Mouse (Mus musculus) forebrain, embryonic 14.5 days (tissue): ENCODE data around the gene Mars. TPM values are rescaled to one million over a fixed set of nuclear protein-coding genes. Genes with fewer than 3 reads are reported as not detected.

Experiments used
- ATAC-seq: fragments of 200-750 bp; cut with Nextera tagmentation; 2 replicates; pipeline ENCODE4 v1.8.0; 2017; ENCODE audit warnings: mild to moderate bottlenecking, moderate library complexity
- DNase-seq: peaks from one replicate; pipeline ENCODE4 v3.0.0-alpha.2; 2015; ENCODE audit warnings: low spot score
- H3K27ac ChIP-seq: fragments of 300-500 bp; sonication (generic); 2 replicates; pipeline ENCODE4 v1.5.1; 2014; ENCODE audit warnings: low read depth, mild to moderate bottlenecking, control low read depth, low read length, moderate library complexity
- H3K27me3 ChIP-seq: fragments of 300-500 bp; sonication (generic); replicated peaks from 2 replicates; pipeline ENCODE4 v1.6.1; 2014; ENCODE audit warnings: low read length, control low read depth, mixed read lengths; ENCODE audit not compliant: control insufficient read depth, insufficient read depth
- H3K36me3 ChIP-seq: fragments of 300-500 bp; sonication (generic); 2 replicates; pipeline ENCODE4 v1.6.1; 2014; ENCODE audit warnings: low read length, control low read depth; ENCODE audit not compliant: control insufficient read depth, insufficient read depth
- H3K4me1 ChIP-seq: fragments of 300-500 bp; sonication (generic); 2 replicates; pipeline ENCODE4 v1.6.1; 2014; ENCODE audit warnings: antibody characterized with exemption, low read length, control low read depth; ENCODE audit not compliant: control insufficient read depth, insufficient read depth
- H3K4me2 ChIP-seq: fragments of 300-500 bp; sonication (generic); 2 replicates; pipeline ENCODE4 v1.6.1; 2014; ENCODE audit warnings: mild to moderate bottlenecking, control low read depth, low read length
- H3K4me3 ChIP-seq: fragments of 300-500 bp; sonication (generic); 2 replicates; pipeline ENCODE4 v1.5.1; 2014; ENCODE audit warnings: low read depth, low read length, control low read depth
- H3K9ac ChIP-seq: fragments of 300-500 bp; sonication (generic); 2 replicates; pipeline ENCODE4 v1.6.1; 2014; ENCODE audit warnings: mild to moderate bottlenecking, low read length, control low read depth, moderate library complexity
- H3K9me3 ChIP-seq: fragments of 300-500 bp; sonication (generic); replicated peaks from 2 replicates; pipeline ENCODE4 v1.6.1; 2016; ENCODE audit warnings: low read length, control low read depth, mixed read lengths; ENCODE audit not compliant: control insufficient read depth
- WGBS: fragments of 180-500 bp; shearing (Covaris S2); extraction: QIAGEN DNeasy Blood & Tissue Kit; methylation state at CpG from one replicate; pipeline ENCODE4 v1.1.7; 2014; 5-methylcytosine and 5-hydroxymethylcytosine counted together
- polyA plus RNA-seq: library from polyadenylated mRNA; unstranded; fragments of >200 nt; fragmentation: Nextera tagmentation; extraction: Ambion mirVana; gene quantifications from 2 replicates; pipeline ENCODE4 v1.2.1, GENCODE M21; 2014

Mars gene
- polyA plus RNA-seq, 1 experiment from 2014 or later, result 124 TPM

GRCm38 (mm10) chr10:127255625-127256345 lies 55.8 kb downstream of the Mars start:
- Histone ChIP-seq H3K4me1 (peaks cover 3% of the 10 kb centered on the region), H3K27ac (no peak overlapping the region), H3K4me2 (peak overlapping the region; percentile 26; the same call in 1 of the 2 replicates), H3K36me3 (no peaks in the 10 kb centered on the region), H3K9me3 (no peaks in the 10 kb centered on the region), H3K27me3 (no peaks in the 10 kb centered on the region), H3K9ac (no peak overlapping the region), H3K4me3 (peak overlapping the region; percentile 4; the same call in 1 of the 2 replicates)
- WGBS, result 21% methylated on average over 14 of the region's 14 CpGs
- ATAC-seq (peak; percentile 77), DNase-seq (peak; percentile 81)

GRCm38 (mm10) chr10:127250810-127251209 lies 60.8 kb downstream of the Mars start:
- Histone ChIP-seq H3K4me3 (no peak overlapping the region), H3K9ac (no peak overlapping the region), H3K27ac (no peak overlapping the region), H3K4me1 (no peaks in the 10 kb centered on the region), H3K36me3 (peaks cover 28% of the 10 kb centered on the region), H3K9me3 (no peaks in the 10 kb centered on the region), H3K4me2 (no peak overlapping the region), H3K27me3 (no peaks in the 10 kb centered on the region)
- WGBS, result 88% methylated on average over 5 of the region's 5 CpGs
- no peak for DNase-seq
- ATAC-seq, result no peak

Other genes with a start within 250 kb of the Mars start
- 1,959 and 2,468 TPM in 2 replicates for gene Cdk4, start 248.3 kb downstream of the Mars start, polyA plus RNA-seq
- 36.7 and 44.5 TPM in 2 replicates for gene Tspan31, start 241.5 kb downstream of the Mars start, polyA plus RNA-seq
- 3.9 and 4.7 TPM in 2 replicates for gene Agap2, start 236.5 kb downstream of the Mars start, polyA plus RNA-seq
- gene Os9, start 190.7 kb downstream of the Mars start, polyA plus RNA-seq, result 53.0 and 66.3 TPM in 2 replicates
- gene B4galnt1, start 146.6 kb downstream of the Mars start, polyA plus RNA-seq, result 30.7 and 46.8 TPM in 2 replicates
- gene Slc26a10, start 131.1 kb downstream of the Mars start, polyA plus RNA-seq, result 0.69 and 0.95 TPM in 2 replicates
- 21.4 and 22.9 TPM in 2 replicates for gene Arhgef25, start 121.7 kb downstream of the Mars start, polyA plus RNA-seq
- 148 and 187 TPM in 2 replicates for gene Dtx3, start 116.1 kb downstream of the Mars start, polyA plus RNA-seq
- gene Pip4k2c, start 100.2 kb downstream of the Mars start, polyA plus RNA-seq, result 15.3 and 17.4 TPM in 2 replicates
- gene Kif5a, start 48.4 kb downstream of the Mars start, polyA plus RNA-seq, result 47.6 and 68.8 TPM in 2 replicates
- 286 and 300 TPM in 2 replicates for gene Dctn2, start 45.4 kb downstream of the Mars start, polyA plus RNA-seq
- gene Mbd6, start 22.8 kb downstream of the Mars start, polyA plus RNA-seq, result 8.4 and 11.2 TPM in 2 replicates
- 0.70 and 1.2 TPM in 2 replicates for gene Arhgap9, start 10.2 kb upstream of the Mars start, polyA plus RNA-seq
- gene Gli1, start 30.2 kb upstream of the Mars start, polyA plus RNA-seq, result 0.55 and 1.0 TPM in 2 replicates
- gene Inhbe, start 42.6 kb upstream of the Mars start, polyA plus RNA-seq, result not detected in 2 replicates
- not detected in 2 replicates for gene Inhbc, start 58.6 kb upstream of the Mars start, polyA plus RNA-seq
- gene R3hdm2, start 68.5 kb upstream of the Mars start, polyA plus RNA-seq, result 24.2 and 32.4 TPM in 2 replicates
- 0.41 TPM in 1 of 2 replicates, not detected in the other for gene Stac3, start 189.9 kb upstream of the Mars start, polyA plus RNA-seq
- 12.5 and 17.2 TPM in 2 replicates for gene Ndufa4l2, start 203.2 kb upstream of the Mars start, polyA plus RNA-seq
- gene Shmt2, start 210.7 kb upstream of the Mars start, polyA plus RNA-seq, result 53.1 and 65.1 TPM in 2 replicates
- gene Nxph4, start 222.8 kb upstream of the Mars start, polyA plus RNA-seq, result 32.1 and 35.4 TPM in 2 replicates